Mouse (Mus musculus) MEL-GATA-1-ER (cell line): ENCODE measurements at regions not wholly inside any gene's neighbourhood (a gene's known extent, or its start where the extent isn't known, plus 50 kb on each side); places are given as distances from the start of the nearest gene placed in this dataset.
A peak's percentile ranks its signal among the peaks of the same experiment; 100 is the strongest.

ENCODE experiments used
- DNase-seq: peaks from one replicate; pipeline ENCODE4 v3.0.0-alpha.2; 2012; ENCODE audit warnings: low read depth; ENCODE audit errors: extremely low read depth

DNA sequence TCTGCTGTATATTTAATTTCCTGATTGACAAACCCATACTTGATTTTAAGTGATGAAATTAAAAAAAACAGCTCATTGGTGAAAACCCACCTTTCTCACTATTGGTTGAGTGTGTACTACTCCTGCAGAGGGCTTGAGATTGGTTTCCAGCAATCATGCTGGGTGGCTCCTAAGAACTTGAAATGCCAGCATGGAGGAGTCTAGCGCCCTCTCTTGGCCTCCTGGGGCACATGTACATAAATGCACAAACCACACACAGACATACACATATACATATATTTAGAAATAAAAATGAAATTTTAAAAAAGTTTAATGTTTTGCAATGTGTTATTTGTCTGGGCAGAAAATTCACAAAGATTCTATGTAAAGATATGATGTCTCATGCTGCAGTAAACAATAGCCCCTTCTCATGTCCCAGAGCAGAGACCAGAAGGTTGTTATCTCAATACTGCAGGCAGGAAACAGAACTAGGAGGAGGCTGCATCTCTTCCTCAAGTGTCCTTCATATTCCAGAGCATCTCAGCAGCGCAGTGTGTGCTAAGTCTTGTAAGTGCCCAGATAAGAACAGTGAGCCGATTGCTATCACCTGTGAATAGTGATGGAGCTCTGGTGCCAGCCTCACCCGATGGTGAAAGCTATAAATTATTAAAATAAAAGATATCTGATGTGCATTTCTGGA lies 108.4 kb upstream of the Fbxo11 start:
- peak; percentile 43 for DNase-seq

DNA sequence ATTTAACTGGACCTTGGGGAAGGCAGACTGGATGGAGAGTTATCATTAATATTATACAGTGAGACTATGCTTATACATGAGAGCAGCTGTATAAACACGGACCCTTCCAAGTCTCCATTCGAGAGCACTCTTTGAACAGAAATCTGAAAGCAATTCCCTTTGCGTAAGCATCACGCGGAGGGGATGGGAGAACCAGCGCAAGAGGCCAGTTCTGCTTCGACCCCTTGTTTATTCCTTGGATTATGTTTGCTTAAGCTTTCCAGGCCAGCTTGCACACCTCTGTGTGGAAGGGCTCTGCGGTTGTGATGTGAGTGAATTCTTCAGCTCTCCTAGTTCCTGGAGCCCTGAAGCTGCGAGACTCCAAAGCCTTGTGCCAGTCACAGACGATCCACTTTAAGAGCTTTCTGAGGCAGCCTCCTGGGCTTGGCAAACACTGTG lies 109.2 kb upstream of the Fbxo11 start:
- no peak for DNase-seq

DNA sequence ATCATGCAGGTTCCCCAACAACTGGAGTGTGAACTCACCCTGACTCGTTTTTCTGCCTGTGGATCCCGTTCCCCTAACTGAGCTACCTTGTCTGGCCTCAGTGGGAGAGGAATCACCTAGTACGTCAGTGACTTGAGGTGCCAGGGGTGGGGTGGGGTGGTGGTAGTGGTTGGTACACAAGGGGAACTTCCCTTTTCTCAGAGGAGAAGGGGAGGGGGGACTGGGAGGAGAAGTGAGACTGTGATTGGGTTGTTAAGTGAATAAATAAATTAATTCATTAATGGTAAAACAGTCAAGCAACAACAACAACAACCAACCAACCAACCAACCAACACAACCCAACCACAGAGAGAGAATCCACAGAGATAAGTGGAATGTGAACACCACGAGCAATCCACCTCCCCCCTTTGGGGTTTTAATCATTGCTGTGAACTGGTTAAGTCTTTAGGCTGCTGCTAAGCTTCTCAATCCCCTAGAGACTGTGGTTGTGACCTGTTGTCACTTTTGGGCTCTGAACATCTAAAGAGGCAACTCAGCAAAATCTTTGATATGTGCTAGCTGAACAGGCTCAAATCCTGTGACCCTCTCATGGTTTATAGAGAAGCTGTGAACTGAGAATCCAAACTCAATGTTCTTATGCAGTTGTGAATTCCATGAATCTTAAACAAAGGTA lies 111.0 kb upstream of the Fbxo11 start:
- DNase-seq = peak; percentile 13

DNA sequence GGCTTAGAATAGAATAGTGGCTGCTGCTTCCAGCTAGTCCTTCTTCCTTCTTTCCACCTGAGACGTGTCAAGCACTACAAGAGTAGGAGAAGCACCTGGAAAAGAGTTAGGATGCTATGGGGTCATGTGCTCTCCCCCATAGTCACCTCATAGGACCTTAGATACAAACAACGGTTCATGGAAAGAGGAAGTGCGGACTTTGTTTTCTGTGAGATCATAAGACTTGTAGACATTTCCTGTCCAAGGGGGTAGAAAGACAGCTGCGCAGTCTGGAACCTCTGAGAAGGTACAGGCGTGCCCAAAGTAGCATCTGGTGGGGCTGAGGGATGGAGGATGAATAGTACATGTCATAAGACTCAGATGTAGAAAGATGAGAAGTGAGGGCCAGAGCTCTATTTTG lies 125.6 kb upstream of the Fbxo11 start:
- DNase-seq = peak; percentile 26

DNA sequence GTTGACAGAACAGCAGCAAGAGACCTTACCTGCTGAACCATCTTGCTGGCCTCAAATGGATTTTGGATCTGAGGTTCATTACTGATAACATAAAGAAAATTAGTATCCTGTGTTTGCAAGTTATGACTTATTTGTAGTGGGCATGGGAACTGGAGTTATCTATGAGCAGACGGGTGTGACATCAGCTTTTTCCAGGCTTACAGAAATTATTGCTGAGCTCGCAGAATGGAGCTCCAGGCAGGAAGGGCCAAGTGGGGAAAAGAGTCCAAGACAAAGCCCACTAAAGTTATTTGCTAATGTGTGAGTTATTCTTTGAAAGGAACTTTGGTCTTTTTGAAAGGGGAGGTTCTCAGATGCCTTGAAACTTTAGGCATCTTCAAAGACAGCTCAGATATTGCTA lies 126.4 kb upstream of the Fbxo11 start:
- DNase-seq = no peak

DNA sequence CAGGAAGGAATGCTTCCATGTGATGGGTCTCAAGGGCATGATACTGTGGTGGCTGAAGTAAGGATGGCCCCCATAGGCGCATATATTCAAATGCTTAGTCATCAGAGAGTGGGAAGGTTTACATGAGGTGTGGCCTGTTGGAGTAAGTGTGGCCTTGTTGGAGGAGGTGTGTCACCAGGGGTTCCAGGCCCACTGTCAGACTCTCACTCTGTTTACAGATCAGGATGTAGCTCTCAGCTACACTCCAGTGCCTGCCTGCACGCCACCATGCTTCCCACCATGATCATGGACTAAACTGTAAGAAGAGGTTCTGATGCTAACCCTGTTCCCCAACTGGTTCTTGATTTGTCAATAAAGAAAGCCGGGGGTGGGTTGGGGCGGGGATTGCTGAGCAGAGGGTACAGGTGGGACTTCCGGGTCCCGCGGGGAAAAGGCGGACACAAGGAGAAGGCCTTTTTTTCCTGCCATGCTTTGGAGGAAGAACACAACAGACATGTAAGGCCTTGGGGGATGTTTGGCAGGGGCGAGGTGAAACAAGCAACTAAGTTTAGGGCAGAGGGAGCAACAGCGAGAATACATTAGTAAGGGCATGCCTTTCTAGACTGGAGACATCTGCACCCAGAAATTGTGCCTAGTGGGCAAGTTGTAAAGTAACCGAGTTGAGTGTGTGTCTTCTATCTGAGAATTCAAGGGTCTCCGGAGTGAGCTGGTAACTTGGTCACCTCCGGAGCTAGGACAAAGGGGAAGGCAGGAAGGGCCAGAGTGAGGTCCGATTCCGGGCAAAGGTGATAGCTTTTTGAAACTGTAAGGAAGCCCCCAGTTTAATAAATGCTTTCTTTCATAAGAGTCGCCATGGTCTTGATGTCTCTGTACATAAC lies 127.1 kb upstream of the Fbxo11 start:
- DNase-seq = no peak

DNA sequence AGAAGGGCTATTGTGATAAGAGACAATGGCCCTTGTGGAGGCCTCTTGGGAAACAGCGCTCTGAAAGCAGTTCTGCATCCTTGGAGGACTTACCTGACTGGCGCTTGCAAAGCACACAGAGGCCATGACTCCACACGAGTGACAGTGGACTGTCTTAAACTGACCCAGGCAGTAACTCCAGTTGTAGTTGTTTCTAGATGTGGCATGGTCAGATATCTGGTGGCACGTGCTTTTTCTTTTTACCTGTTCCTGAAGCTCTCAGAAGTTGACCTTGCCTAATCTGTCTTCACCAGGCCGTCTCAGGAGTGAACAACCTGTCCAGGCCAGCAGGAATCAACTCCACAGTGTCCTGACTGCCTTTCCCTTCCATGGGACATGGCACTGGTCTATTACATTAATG lies 129.6 kb upstream of the Fbxo11 start:
- no peak for DNase-seq

DNA sequence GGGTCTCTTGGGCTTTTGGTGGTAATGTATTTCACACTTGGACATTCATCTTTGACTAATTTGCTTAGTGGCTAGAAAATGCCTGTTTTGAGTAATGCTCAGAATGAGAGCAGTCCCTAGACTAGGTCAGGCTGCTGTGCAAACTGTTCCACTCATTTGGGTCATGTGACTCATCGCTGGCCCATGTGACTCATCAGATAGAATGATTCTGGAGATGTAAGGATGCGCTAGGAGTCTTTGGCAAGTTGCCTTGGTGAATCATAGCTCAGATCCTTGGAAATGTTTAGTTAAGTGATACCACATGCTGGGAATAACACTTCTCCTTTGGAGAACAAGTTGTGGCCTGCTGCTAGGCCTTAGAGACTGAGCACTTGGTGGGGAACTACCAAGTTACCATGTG lies 130.2 kb upstream of the Fbxo11 start:
- no peak for DNase-seq

DNA sequence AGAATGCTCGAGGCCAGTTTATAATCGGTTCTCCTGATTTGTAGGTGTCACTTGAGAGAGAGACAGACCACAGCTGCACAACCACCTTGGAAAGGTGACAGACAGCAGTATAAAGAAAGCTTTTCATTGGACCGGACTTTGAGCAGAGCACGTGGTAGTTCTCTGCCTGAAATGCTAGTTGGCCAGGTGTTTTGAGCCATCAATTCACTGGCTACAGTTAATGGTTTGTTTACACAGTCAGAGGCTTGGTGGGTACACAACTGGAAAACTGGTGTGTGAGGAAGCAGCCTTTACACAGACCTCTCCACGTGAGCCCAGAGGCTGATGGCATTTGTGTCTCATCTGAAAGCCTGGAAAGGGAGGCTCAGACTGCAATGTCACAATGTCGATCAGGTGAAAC lies 130.8 kb upstream of the Fbxo11 start:
- DNase-seq = no peak

DNA sequence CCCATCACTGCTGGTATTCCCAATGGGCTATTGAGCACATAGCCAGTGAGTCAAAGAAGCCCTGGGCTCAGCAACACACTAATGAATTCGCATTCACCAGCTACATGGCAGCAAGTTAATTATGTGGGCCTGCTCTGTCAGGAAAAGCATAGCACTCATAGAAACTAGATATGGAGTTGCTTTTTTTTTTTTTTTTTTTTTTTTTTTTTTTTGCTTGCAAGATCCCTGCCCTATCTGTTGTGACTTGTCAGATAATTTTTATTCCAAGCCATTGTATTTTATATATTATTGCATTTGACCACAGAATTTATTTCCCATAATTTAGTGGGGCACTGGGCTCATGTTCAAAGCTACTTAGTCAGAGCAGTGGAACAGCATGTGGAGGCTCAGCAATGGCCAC lies 131.2 kb upstream of the Fbxo11 start:
- no peak for DNase-seq

DNA sequence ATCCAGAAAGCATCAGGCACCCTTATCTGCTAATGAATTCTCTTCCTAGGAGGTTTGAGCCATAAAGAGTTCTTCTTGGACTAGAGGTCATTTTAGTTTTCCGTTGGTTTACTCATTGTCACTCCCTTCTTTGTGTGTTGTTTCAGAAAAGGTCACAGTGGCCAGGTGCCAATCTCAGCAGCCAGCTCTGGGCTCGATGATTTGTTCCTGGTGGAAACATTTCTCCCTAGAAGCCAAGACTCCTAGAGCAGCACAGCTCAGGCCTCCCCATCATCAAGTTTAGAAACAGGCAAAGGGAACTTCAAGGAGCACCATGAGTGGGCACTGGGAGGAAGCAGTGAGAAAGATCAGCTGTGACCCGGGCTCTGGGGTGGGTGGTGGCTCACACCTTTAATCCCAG lies 132.3 kb upstream of the Fbxo11 start:
- no peak for DNase-seq

DNA sequence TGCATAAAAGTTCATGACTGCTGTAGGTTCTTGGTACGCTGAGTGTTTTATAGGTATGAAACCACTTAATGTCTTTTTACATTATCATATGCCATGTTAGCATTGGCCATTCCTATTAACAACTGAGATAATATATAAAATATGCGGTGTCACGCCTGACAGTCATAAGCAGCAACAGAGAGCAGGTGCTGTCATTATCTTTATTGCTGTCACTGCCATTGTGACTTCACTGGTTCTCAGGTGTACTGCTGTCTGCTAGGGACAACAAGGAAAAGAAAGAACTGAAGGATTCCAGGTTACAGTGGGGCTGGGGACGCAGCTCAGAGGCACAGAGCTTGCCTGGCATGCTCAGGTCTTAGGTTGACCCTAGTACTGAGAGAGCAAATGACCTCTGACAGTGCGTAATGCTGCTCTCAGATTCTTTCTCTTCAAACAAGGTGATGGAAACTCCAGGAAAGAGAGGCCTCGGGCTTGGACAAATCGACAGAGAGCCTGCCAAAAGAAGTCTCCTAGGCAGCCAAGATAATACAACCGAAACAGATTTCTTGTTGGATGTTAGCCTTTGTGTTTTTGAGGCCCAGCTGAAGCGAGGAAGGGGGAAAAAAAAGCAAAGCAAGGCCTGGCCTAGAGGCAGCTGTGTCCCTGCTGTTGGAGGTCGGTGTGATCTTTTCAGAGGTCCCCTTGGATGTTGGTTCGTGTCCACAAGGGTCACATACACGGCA lies 136.3 kb upstream of the Fbxo11 start:
- DNase-seq = no peak

DNA sequence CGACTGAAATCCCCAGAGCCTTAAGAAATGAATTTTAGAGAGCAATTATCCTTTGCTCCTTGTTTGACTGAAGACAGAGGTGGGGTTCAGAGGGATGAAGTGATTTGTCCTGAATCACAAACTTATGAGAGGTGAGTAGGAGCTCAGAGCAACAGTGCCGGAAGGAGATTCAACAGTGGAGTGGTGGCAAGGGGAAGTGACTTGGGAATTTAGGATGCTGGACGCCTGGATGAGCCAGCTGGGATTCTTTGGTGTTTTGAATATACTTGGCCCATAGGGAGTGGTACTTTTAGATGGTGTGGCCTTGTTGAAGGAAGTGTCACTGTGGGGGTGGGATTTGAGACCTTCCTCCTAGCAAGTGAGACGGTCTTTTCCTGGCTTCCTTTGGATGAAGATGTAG lies 137.1 kb upstream of the Fbxo11 start:
- no peak for DNase-seq

DNA sequence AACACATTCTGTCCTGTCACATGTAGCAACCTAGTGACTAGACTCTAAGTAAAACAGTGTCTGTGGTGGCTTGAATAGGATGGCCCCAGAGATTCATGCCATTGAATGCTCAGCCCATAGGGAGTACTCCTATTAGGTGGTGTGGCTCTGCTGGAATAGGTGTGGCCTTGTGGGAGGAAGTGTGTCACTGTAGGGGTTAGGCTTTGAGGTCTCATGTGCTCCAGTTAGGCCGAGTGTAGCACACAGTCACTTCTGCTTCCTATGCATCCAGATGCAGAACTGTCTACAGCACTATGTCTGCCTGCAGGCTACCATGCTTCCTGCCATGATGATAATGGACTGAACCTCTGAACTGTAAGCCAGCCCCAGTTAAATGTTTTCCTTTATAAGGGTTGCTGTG lies 144.5 kb upstream of the Fbxo11 start:
- DNase-seq = peak; percentile 8

DNA sequence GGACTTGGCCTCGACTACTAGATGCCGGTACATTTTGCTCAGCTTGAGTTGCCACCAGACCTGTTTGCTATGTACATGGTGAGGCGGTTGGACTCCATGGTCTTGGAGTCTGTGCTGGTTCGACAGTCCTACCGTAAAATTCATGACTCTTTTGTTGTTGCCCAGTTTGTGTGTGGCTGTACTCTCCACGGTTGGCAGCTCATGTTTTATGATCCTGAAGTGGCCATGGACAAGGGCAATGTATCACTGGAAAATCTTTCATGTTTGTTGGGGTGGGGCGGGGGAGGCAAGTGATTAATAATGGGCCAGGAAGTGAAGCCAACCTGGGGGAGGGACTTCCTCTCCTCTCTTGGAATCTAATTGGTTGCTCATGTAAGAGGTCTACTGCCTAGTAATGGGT lies 147.0 kb upstream of the Fbxo11 start:
- DNase-seq = no peak

DNA sequence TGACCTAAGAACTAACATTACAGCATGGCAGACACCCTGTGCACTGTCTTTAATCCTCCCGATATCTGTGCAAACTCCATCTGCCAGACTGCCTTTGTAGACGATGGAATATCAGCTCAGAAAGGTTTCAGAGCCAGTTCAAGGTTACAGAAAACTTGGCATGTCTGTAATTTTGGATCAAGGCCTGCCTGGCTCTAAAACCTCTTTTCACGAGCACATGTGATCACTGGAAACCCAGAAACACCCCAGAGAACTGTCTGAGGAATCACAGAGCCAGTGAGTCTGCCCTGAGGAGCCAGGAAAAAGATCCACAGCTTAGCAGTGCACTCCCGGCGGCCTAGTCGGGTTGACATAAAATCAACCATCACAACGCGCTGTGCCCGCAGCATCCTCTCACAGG lies 149.7 kb upstream of the Fbxo11 start:
- DNase-seq = no peak

DNA sequence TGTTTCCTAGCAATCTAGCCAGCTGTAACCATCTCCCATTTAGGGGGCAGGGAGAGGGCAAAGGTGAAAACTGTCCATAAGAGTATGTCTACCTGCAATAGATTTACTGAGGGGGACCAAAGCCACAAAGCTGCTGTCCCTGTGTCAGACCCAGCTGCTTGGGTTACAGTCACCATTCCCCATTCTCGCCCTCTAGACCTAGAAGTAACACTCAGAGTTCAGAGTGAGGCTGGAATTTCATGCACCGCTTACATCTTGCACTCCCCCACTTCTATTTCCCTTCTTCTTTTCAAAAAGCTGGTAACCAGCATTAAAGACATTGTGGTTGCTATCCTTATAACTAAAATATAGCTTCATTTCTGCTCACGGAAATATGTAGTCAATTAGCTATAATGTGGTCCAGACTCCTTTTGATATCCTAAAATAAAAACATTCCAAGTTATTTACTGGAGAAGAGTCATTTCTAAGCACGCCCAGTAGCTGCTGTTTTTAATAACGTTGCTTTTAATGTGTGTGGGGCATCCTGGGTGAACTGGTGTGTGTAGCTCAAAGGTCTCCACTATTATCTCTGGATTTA lies 157.4 kb upstream of the Fbxo11 start:
- DNase-seq = no peak

DNA sequence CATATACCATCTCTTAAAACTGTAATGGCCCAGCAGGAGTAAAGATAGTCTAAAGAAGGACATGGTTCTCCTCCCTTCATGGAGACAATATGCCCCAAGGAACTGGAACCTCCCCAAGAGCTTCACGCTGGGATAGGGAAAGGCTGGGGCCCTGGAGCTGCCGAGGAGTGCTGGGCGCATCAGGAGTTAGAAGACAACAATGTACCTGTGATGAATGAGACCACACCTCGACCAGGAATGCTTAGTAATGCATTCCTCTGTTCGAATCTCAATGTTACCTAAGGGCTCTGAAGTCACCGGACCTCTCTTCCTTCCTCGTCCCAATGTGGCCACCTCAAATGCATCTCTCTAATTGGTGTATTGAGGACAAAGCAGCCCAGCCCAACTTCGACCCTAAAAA lies 175.4 kb upstream of the Fbxo11 start:
- no peak for DNase-seq

DNA sequence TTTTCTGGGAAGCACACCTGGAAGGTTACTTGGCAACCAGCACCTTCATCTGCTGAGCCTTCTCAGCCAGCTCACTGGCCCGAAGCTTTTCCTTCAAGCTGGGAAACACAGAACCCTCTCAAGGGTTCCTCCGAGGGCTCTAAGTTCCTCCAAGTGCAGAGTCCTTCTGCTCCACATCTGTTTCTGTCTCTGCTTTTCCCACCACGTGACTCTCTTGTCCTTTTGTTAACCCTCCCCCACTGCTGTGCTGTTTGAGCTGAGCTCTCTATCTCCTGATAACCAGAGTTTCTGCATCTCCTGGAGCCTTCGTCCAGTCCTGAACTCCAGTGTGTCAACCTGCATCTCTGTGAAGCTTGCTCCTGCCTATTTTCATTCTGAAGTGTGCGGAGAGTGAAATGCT lies 183.5 kb upstream of the Fbxo11 start:
- no peak for DNase-seq

DNA sequence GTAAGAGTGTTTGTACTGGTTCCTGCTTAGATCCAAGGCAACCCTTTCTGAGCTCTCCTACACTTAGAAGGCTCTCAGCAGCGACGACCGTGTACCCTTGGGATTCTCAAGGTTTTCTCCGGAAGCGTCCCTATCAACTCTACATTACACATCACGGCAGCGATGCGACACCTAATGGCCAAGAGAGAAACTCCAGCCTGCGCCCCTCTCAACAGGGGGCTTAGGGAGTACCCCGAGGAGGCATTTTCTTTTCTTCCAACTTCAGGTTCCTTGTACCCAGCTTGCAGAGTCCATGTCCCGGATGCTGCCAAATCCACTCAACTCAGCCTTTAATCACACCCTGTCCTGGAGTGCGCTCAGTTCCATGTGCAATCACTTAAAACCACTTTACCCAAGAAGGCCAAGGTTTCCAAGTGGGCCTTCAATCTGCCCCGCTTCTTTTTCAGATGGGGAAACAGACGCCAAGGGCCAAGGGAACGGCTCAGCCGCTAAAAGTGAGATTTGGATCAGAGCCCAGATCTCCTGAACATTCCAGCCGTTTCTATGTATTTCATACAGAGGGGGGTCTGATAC lies 186.9 kb upstream of the Fbxo11 start:
- DNase-seq = no peak
